Mouse (Mus musculus) ovary, postnatal 36 days (tissue): ENCODE results near the gene Cpne9.

Experiments
- DNase-seq: peaks from one replicate; pipeline ENCODE4 v3.0.0; 2022; ENCODE audit warnings: low spot score, mixed read lengths

Cpne9 gene

GRCm38 (mm10) chr6:113343177-113344092 is 61.3 kb downstream of the Cpne9 start, which contains the start of gene Camk1:
TSS of gene Camk1 (minus strand) at chr6:113343984.
- DNase-seq: peak; percentile 84

- peak; percentile 71 for DNase-seq
These were observed 62.2 kb downstream of the Cpne9 start for GRCm38 (mm10) chr6:113344321-113344720.

GRCm38 (mm10) chr6:113346897-113347296 is 64.8 kb downstream of the Cpne9 start:
- no peak for DNase-seq

- no peak for DNase-seq
These were observed 68.4 kb downstream of the Cpne9 start for GRCm38 (mm10) chr6:113350538-113350937.

- no peak for DNase-seq
These were observed 69.1 kb downstream of the Cpne9 start for GRCm38 (mm10) chr6:113351161-113351560.

DNA sequence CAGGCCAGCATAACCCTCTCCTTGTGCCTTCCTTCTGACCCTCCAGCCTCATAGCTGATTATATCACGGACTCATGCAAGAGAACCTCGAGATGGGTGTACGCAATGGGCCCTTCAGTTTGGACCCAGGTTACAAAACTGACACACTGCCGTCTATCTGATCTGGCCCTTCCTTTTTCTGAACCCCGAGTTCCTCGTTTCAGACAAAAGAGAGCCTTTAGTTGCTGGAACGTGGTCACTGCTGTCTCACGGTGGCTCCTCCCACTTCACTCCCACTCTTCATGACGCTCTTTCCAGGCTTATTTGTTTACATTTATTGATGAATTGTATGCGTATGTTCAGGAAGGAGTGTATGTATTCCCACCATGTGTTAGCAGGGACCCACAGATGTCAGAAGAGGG is 69.5 kb downstream of the Cpne9 start:
- no peak for DNase-seq

DNA sequence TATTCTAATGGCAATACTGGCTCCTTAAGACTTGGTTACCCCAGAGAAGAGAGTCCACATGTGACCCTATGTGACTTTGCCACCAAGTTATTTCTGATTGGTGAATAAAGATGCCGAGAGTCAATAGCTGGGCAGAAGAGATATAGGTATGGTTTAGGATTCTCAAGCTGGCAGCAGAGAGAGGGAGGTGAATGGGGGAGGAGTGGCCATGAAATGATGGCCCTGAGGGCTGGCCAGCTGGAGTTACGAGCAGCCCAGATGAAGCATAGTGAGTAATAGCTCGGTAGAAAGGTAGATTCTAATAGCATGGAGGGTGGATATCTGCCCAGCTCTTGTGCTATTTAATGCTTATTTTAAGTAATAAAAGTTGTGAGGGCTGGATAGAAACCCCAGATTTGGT is 70.7 kb downstream of the Cpne9 start:
- no peak for DNase-seq

DNA sequence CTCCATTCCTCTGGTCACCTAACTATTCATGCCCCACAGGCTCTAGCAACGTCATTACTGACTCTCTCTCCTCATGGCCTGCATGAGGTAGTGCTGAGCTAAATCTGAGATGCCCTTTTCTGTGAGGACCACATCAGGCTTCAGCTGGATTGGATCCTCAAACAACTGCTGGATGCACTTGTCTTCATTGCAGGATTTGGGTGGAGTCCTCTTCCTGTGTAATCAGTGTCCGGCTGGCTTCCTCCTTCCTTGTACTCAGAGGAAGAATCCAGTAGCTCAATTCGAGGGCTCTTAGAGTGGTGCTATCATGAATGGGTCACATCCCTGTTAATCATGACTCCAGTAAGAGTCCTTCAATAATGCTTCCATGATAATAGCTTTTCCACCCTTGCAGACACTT is 71.6 kb downstream of the Cpne9 start:
- no peak for DNase-seq
